Mouse (Mus musculus) embryo, embryonic 9.5 days (tissue): Measurements from ENCODE around the gene Exoc3l2.

Experiments used
- DNase-seq: peaks from one replicate; pipeline ENCODE4 v3.0.0-alpha.2; 2017; ENCODE audit errors: extremely low spot score

Gene Exoc3l2

GRCm38 (mm10) chr7:19456628-19457027 lies 6.5 kb upstream of the Exoc3l2 start:
- DNase-seq, result no peak

- peak; percentile 41 for DNase-seq
Measured at GRCm38 (mm10) chr7:19457414-19458071, 5.6 kb upstream of the Exoc3l2 start.

GRCm38 (mm10) chr7:19458072-19458486 lies 5.1 kb upstream of the Exoc3l2 start:
- peak; percentile 86 for DNase-seq

GRCm38 (mm10) chr7:19458591-19459111 lies 4.5 kb upstream of the Exoc3l2 start, which contains the start of gene Mark4:
Gene Mark4 (minus strand): TSS chr7:19458821.
- peak; percentile 92 for DNase-seq

- no peak for DNase-seq
Measured at GRCm38 (mm10) chr7:19459144-19459870, 3.8 kb upstream of the Exoc3l2 start.

- DNase-seq, result no peak
Measured at GRCm38 (mm10) chr7:19460500-19460899, 2.6 kb upstream of the Exoc3l2 start.

- DNase-seq, result peak; percentile 81
Measured at GRCm38 (mm10) chr7:19461488-19461887, 1.6 kb upstream of the Exoc3l2 start.

GRCm38 (mm10) chr7:19462443-19462842 lies 688 bp upstream of the Exoc3l2 start:
- no peak for DNase-seq

- DNase-seq, result peak; percentile 43
Measured at GRCm38 (mm10) chr7:19464367-19465307, 1.5 kb downstream of the Exoc3l2 start.

GRCm38 (mm10) chr7:19466602-19467145 lies 3.5 kb downstream of the Exoc3l2 start:
- DNase-seq, result no peak

- no peak for DNase-seq
Measured at GRCm38 (mm10) chr7:19467638-19468037, 4.5 kb downstream of the Exoc3l2 start.

- no peak for DNase-seq
Measured at GRCm38 (mm10) chr7:19468279-19468678, 5.1 kb downstream of the Exoc3l2 start.

GRCm38 (mm10) chr7:19469404-19469803 lies 6.3 kb downstream of the Exoc3l2 start:
- no peak for DNase-seq

GRCm38 (mm10) chr7:19470308-19470707 lies 7.2 kb downstream of the Exoc3l2 start:
- DNase-seq, result no peak

GRCm38 (mm10) chr7:19472403-19472802 lies 9.3 kb downstream of the Exoc3l2 start:
- no peak for DNase-seq

- DNase-seq, result peak; percentile 74
Measured at GRCm38 (mm10) chr7:19473875-19474443, 10.8 kb downstream of the Exoc3l2 start.

GRCm38 (mm10) chr7:19477084-19477483 lies 14.0 kb downstream of the Exoc3l2 start:
- no peak for DNase-seq

GRCm38 (mm10) chr7:19477624-19478384 lies 14.7 kb downstream of the Exoc3l2 start:
- DNase-seq, result no peak

- no peak for DNase-seq
Measured at GRCm38 (mm10) chr7:19483281-19483680, 20.1 kb downstream of the Exoc3l2 start.

- no peak for DNase-seq
Measured at GRCm38 (mm10) chr7:19485488-19485887, 22.4 kb downstream of the Exoc3l2 start.
